Mouse (Mus musculus) monocyte, adult 2 months (primary cell): ENCODE results near the gene Mettl5.

Experiments
- DNase-seq, 2 experiments: peaks; one replicate each; pipeline ENCODE4 v3.0.0; 2022; ENCODE audit warnings: low spot score in 2 of 2, low read depth in 1 of 2

The Mettl5 gene

GRCm38 (mm10) chr2:69857882-69858281, 27.5 kb downstream of the Mettl5 start:
- DNase-seq: no peak

GRCm38 (mm10) chr2:69856392-69856791, 29.0 kb downstream of the Mettl5 start:
- DNase-seq: no peak

DNA sequence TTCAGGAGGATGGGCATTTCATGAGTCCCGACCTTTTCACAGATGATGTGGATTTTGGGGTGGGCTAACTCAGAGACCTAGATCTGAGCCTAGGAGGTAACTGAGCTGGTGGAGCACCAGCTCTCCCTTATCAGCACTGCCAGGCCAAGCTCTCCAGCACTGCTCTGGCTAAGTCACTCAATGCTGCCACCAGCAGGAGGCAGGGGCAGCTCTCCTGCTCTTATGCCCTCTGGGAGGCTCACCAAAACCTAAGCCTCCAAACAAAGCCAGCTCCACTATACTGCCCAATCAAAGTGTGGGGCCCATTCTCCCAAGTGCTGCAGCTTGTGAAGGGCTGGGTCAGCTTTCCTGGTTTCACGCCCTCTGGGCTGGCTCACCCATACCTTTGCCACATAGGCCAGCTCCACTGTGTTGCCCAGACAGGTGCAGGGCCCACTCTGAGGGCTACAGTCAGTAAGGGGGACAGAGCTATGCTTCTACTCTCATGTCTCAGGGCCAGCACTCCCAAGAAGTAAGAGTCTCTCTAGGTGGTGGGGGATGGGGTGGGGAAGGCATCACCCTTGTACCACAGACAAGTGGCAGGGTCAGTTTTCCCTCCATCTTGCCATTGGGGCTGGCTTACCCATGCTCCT, 33.9 kb downstream of the Mettl5 start:
- no peak for DNase-seq

- no peak for DNase-seq
Observed at GRCm38 (mm10) chr2:69849215-69849614, 36.2 kb downstream of the Mettl5 start.

DNA sequence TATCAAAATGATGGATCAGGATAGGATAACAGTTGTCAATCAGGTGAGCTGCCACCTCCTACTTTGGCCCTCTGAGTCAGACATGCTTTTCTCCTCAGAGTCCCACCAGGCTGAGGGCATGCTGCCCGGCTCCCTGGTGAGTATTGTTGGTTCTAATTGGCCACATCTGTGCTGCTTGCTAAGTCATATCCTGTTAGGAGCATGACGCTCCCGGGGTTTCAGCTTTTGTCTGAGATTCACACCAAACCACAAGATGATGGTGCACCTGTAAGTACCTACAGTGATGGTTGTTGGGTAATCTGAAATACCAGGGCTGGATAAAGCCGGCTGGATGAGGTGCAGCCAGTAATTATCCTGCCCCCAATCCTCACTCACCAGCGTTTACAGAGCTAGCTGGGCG, 45.2 kb downstream of the Mettl5 start:
- no peak for DNase-seq

DNA sequence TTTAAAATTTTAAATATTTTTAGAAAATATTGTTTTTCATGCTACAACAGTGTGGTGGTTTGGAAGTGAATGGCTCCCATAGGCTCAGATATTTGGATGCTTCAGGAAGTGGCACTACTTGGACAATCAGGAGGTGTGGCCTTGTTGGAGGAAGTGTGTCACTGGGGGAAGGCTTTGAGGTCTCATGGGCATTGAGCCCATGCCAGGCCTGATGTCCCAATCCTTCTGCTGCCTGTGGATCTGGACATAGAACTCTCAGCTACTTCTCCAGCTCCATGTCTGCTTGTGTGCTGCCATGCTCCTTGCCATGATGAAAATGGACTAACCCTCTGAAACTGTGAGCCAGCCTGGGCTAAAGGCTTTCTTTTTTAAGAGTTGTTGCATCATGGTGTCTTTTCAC, 46.7 kb downstream of the Mettl5 start:
- no peak for DNase-seq

- no peak for DNase-seq
Observed at GRCm38 (mm10) chr2:69837996-69838395, 47.4 kb downstream of the Mettl5 start.

- DNase-seq: no peak
Observed at GRCm38 (mm10) chr2:69837244-69837967, 48.0 kb downstream of the Mettl5 start.

- DNase-seq: no peak
Observed at GRCm38 (mm10) chr2:69830116-69830515, 55.3 kb downstream of the Mettl5 start.

DNA sequence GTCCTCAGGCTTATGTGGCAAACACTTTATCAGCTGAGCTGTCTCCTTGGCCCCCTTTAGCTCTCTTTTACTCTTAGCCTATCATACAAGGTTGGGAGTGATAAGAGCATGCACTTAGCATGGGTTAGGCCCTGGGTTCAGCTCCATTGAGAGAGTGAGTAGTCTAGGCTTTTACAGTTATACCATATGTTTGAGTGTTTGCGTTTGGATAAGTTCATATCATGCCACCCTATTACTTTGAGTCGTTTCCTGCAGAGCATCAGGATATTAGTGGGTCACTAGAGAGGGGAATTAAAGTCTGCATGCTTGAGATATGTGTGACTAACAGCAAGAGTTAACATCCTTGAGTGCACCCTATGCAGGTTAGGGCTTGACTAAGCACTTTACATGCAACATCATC, 55.7 kb downstream of the Mettl5 start:
- no peak for DNase-seq

DNA sequence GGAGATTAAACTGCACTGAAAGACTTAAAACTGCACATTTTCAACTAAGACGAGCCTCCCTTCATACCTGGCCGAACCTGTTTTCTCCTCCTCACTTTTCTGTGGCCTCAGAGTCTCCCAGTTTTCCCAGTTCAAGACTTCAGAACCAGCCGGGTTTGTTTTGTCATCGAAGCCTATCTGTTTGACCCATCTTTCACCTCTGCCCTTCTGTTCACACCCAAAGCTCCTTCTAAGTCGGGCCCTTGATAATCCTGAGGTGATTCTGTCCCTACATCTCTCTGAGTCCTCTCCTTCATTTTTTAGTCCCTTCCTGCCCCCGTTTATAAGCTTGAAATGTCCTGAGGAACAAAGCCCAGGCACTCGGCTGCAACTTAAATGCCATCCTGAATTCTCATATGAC, 57.4 kb downstream of the Mettl5 start:
- no peak for DNase-seq

DNA sequence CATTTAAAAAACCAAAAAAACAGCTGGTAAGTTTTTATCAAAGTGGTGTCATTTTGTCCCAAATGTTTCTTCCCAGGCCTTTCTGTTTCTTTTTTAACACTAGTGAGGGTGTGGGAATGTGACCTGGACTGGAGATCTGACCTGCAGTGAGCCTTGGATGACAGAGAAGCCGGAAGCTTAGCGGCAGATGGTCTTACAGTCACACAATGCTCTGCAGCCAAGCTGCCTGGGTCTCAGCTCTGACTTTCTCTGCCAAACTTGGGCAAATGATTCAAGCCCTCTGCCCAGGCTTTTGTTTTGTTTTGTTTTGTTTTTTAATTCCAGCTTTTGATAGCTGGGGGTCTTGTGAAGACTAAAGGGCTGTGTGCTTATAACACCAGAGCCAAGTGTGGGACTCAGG, 59.0 kb downstream of the Mettl5 start:
- DNase-seq: no peak

- no peak for DNase-seq
Observed at GRCm38 (mm10) chr2:69825898-69826297, 59.5 kb downstream of the Mettl5 start.

DNA sequence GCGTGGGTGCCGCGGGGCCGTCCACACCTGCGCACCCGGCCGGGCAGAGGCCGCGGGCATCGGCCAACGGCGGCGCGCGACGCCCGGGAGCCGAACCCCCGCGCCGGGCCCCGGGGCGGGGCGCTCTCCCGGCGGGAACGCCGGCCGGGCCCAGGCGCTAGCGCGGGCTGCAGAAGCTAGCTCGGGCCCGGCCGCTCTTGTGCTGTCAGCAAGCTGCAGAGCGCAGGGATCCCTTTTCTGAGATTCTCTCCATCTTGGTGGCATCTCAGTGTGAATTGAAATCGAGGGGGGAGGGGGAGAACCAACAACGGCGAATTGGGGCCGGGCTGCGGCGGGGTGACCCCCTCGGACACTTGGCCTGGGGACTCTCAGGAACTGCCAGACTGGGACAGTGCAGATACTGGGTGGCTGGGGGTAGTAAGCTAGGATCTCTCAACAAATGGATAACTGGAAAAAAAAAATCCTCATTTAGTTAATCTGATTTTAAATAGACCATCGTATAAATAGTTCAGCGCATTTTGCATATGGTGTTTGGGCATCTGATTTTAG, 62.2 kb downstream of the Mettl5 start:
- no peak for DNase-seq

DNA sequence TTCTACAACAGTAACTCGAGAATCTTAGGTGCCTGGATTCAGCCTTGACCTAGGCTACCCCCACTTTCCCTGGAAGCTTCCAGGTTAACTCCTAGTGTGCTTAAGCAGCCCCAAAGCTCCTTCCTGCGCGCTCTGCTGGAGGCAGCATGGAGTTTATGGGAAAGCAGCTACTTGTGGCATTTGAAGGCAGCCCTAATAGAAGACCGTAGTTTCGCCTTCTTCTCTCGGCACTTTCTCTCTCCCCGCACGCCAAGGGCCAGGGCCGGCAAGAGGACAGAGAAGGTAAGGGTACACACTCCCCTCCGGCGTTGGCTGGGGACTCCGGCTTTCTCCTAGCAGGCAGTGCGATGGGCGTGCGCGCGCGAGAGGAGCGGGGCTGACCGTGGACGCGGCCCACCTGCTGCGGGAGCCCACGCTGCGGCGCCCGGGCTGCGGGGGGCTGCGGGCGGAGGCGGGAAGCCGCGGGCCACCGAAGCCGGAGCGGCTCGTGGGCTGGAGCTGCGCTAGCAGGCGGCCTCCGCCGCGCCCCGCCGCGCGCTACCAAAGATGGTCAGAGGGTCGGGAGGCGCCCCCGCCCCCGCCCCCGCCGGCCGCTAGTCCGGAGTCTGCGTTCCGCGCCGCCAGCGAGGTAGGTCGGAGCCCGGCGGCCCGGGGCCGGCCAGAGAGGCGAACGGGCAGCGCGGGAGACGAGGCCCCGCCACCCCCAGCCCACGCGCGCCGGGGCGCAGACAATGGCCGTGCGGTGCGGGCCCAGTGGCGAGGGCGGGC, 62.9 kb downstream of the Mettl5 start:
- no peak for DNase-seq

GRCm38 (mm10) chr2:69821711-69822110, 63.7 kb downstream of the Mettl5 start, which contains the start of gene Klhl23:
Gene Klhl23, plus strand, starts transcription at chr2:69821944.
- DNase-seq: no peak
